Mouse (Mus musculus) heart, embryonic 14.5 days (tissue): ENCODE measurements around the gene Tex12. TPM values are rescaled to one million over a fixed set of nuclear protein-coding genes. Genes with fewer than 3 reads are reported as not detected.

ENCODE experiments used
- ATAC-seq: fragments of 200-750 bp; cut with Nextera tagmentation; 2 replicates; pipeline ENCODE4 v1.8.0; 2017; ENCODE audit warnings: low read depth, moderate TSS enrichment; ENCODE audit not compliant: insufficient number of reproducible peaks, insufficient read depth, low FRiP score
- H3K27ac ChIP-seq, 2 experiments: fragments of 200-500 bp in 1 of 2; fragments of 300-500 bp in 1 of 2; sonication (generic) in 1 of 2; replicated peaks in 1 of 2; 2 replicates each; pipeline ENCODE4 v1.5.1; 2012 to 2014; ENCODE audit warnings: low read depth in 2 of 2, low read length in 2 of 2, control low read depth in 1 of 2, mild to moderate bottlenecking in 1 of 2, mixed read lengths in 1 of 2; ENCODE audit not compliant: control insufficient read depth in 1 of 2, insufficient read depth in 1 of 2
- H3K27me3 ChIP-seq: fragments of 300-500 bp; sonication (generic); 2 replicates; pipeline ENCODE4 v1.6.1; 2014; ENCODE audit warnings: mild to moderate bottlenecking, low read length, control low read depth; ENCODE audit not compliant: control insufficient read depth, insufficient read depth
- H3K36me3 ChIP-seq: fragments of 300-500 bp; sonication (generic); 2 replicates; pipeline ENCODE4 v1.6.1; 2014; ENCODE audit warnings: mild to moderate bottlenecking, control low read depth, low read length, mixed read lengths; ENCODE audit not compliant: control insufficient read depth, insufficient read depth
- H3K4me1 ChIP-seq, 2 experiments: fragments of 200-500 bp in 1 of 2; fragments of 300-500 bp in 1 of 2; sonication (generic) in 1 of 2; 2 replicates each; pipeline ENCODE4 v1.6.1; 2012 to 2014; ENCODE audit warnings: low read length in 2 of 2, control low read depth in 1 of 2, mixed read lengths in 1 of 2; ENCODE audit not compliant: control insufficient read depth in 2 of 2, insufficient read depth in 2 of 2
- H3K4me2 ChIP-seq: fragments of 300-500 bp; sonication (generic); 2 replicates; pipeline ENCODE4 v1.6.1; 2014; ENCODE audit warnings: mild to moderate bottlenecking, low read length
- H3K4me3 ChIP-seq, 2 experiments: fragments of 200-500 bp in 1 of 2; fragments of 300-500 bp in 1 of 2; sonication (generic) in 1 of 2; 2 replicates each; pipeline ENCODE4 v1.5.1; 2012 to 2014; ENCODE audit warnings: low read length in 2 of 2, mild to moderate bottlenecking in 2 of 2, control low read depth in 1 of 2, low read depth in 1 of 2, moderate library complexity in 1 of 2; ENCODE audit not compliant: control insufficient read depth in 1 of 2, insufficient read depth in 1 of 2
- H3K9ac ChIP-seq: fragments of 300-500 bp; sonication (generic); 2 replicates; pipeline ENCODE4 v1.6.1; 2014; ENCODE audit warnings: mild to moderate bottlenecking, low read length
- H3K9me3 ChIP-seq: fragments of 300-500 bp; sonication (generic); 2 replicates; pipeline ENCODE4 v1.6.1; 2016; ENCODE audit warnings: low read length, control low read depth; ENCODE audit not compliant: control insufficient read depth
- WGBS: fragments of 180-500 bp; shearing (Covaris S2); extraction: QIAGEN DNeasy Blood & Tissue Kit; methylation state at CpG from one replicate; pipeline ENCODE4 v1.1.7; 2014; 5-methylcytosine and 5-hydroxymethylcytosine counted together
- polyA plus RNA-seq: library from polyadenylated mRNA; unstranded; fragments of >200 nt; fragmentation: Nextera tagmentation; extraction: Ambion mirVana; gene quantifications from 2 replicates; pipeline ENCODE4 v1.2.1, GENCODE M21; 2014

Tex12 gene
- polyA plus RNA-seq, 1 experiment from 2014 or later, result not detected

DNA sequence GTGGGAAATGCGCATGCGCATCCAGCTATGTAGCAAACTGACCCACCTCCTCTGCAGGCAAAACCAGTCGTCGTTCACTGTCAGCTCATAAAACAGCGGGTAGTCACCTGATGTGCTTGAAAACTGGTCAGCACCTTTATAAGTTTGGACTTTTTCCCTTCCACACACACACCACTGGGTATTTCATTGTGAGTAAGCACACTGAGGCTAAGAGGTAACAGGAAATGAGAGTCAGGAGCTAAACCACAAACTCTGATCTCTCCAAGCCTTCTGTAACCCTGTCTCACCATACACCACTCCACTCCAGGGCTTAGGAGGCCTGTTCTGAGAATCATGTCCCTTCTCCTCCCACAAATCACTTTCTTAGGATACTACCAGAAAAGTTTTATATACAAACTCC, 35.5 kb downstream of the Tex12 start:
- H3K9me3 ChIP-seq, result no peaks in the 10 kb centered on the region
- H3K36me3 ChIP-seq, result peaks cover 25% of the 10 kb centered on the region
- no peaks in the 10 kb centered on the region for H3K27me3 ChIP-seq
- ATAC-seq, result no peak
- H3K27ac ChIP-seq, result no peak overlapping the region
- no peak overlapping the region for H3K4me2 ChIP-seq
- no peak overlapping the region for H3K9ac ChIP-seq
- 87% methylated on average over 5 of the region's 5 CpGs for WGBS
- peaks cover 2 to 6% of the 10 kb centered on the region in 2 experiments; a peak in 2 of 4 replicates for H3K4me1 ChIP-seq
- H3K4me3 ChIP-seq, result no peak overlapping the region

GRCm38 (mm10) chr9:50524936-50525335, 36.2 kb downstream of the Tex12 start:
- WGBS, result 91% methylated on average over 5 of the region's 5 CpGs
- ATAC-seq, result no peak

GRCm38 (mm10) chr9:50522574-50522973, 38.6 kb downstream of the Tex12 start:
- no peaks in the 10 kb centered on the region for H3K27me3 ChIP-seq

More at GRCm38 (mm10) chr9:50524936-50525335, 36.2 kb downstream of the Tex12 start:
- Histone ChIP-seq H3K4me1 (peaks cover 2 to 6% of the 10 kb centered on the region in 2 experiments; a peak in 2 of 4 replicates), H3K36me3 (peaks cover 26% of the 10 kb centered on the region), H3K4me3 (no peak overlapping the region), H3K4me2 (no peak overlapping the region), H3K9me3 (no peaks in the 10 kb centered on the region), H3K9ac (no peak overlapping the region), H3K27me3 (no peaks in the 10 kb centered on the region), H3K27ac (no peak overlapping the region)

DNA sequence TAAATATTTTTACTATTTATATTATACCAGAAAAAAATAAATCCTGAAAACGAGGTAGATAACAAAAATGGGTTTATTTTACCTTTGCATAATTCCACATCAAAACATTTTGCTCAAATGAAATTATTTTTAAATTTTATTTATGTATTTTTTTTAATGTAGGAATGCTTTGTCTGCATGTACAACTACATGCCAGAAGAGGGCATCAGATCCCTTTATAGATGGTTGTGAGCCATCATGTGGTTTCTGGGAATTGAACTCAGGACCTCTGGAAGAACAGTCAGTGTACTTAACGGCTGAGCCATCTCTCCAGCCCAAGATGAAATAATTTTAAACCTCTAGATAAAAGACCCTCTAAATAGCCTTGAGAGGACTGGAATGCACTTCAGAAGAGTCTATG, 39.6 kb downstream of the Tex12 start:
- Histone ChIP-seq H3K36me3 (peaks cover 26% of the 10 kb centered on the region), H3K9ac (no peak overlapping the region), H3K27ac (no peak overlapping the region), H3K27me3 (no peaks in the 10 kb centered on the region), H3K4me1 (no peaks in the 10 kb centered on the region), H3K4me3 (no peak overlapping the region), H3K4me2 (no peak overlapping the region), H3K9me3 (no peaks in the 10 kb centered on the region)
- 36% methylated on average over 2 of the region's 2 CpGs for WGBS
- no peak for ATAC-seq

More at GRCm38 (mm10) chr9:50522574-50522973, 38.6 kb downstream of the Tex12 start:
- Histone ChIP-seq H3K4me1 (peaks cover 1 to 2% of the 10 kb centered on the region in 2 experiments; a peak in 1 of 4 replicates), H3K27ac (no peak overlapping the region), H3K4me3 (no peak overlapping the region), H3K36me3 (peaks cover 26% of the 10 kb centered on the region), H3K9me3 (no peaks in the 10 kb centered on the region), H3K4me2 (no peak overlapping the region), H3K9ac (no peak overlapping the region)
- WGBS, result 80% methylated on average over 5 of the region's 5 CpGs
- ATAC-seq, result no peak

GRCm38 (mm10) chr9:50520748-50521147, 40.4 kb downstream of the Tex12 start:
- 66% methylated on average over 6 of the region's 6 CpGs for WGBS
- Histone ChIP-seq H3K27me3 (no peaks in the 10 kb centered on the region), H3K4me2 (no peak overlapping the region), H3K27ac (no peak overlapping the region), H3K4me1 (no peaks in the 10 kb centered on the region), H3K4me3 (no peak overlapping the region), H3K36me3 (peaks cover 26% of the 10 kb centered on the region), H3K9ac (no peak overlapping the region), H3K9me3 (no peaks in the 10 kb centered on the region)
- no peak for ATAC-seq

- Histone ChIP-seq H3K36me3 (peaks cover 14% of the 10 kb centered on the region; the same call in 1 of the 2 replicates), H3K4me3 (no peak overlapping the region), H3K9ac (no peak overlapping the region), H3K4me2 (no peak overlapping the region), H3K9me3 (no peaks in the 10 kb centered on the region), H3K4me1 (no peaks in the 10 kb centered on the region), H3K27ac (no peak overlapping the region), H3K27me3 (no peaks in the 10 kb centered on the region)
- no peak for ATAC-seq
- 11% methylated on average over 2 of the region's 2 CpGs for WGBS
These were observed 42.3 kb downstream of the Tex12 start for GRCm38 (mm10) chr9:50518781-50519180.

DNA sequence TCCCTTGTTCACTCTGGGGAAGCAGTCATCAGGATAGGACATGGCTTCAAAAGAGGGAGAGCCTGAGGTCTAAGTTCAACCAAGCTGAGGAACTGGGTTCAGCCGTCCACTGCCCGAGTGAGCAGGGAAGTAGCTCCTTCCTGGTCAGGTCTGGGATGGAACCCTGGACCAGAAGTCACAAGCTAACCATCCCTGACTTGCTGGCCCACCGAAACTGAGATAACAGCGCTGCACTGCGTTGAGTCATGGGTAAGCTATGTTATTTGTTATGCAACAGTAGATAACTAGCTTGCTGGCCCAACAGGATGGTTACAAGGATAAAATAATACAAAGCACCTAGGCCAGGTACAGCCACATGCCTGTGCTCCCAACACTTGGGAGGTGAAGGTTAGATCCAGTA, 45.7 kb downstream of the Tex12 start:
- no peak for ATAC-seq
- no peaks in the 10 kb centered on the region for H3K27me3 ChIP-seq
- H3K9me3 ChIP-seq, result no peaks in the 10 kb centered on the region
- H3K9ac ChIP-seq, result no peak overlapping the region
- H3K4me2 ChIP-seq, result no peak overlapping the region
- WGBS, result 56% methylated on average over 5 of the region's 5 CpGs
- no peaks in the 10 kb centered on the region for H3K36me3 ChIP-seq
- no peak overlapping the region for H3K27ac ChIP-seq
- H3K4me3 ChIP-seq, result no peak overlapping the region
- no peaks in the 10 kb centered on the region for H3K4me1 ChIP-seq

DNA sequence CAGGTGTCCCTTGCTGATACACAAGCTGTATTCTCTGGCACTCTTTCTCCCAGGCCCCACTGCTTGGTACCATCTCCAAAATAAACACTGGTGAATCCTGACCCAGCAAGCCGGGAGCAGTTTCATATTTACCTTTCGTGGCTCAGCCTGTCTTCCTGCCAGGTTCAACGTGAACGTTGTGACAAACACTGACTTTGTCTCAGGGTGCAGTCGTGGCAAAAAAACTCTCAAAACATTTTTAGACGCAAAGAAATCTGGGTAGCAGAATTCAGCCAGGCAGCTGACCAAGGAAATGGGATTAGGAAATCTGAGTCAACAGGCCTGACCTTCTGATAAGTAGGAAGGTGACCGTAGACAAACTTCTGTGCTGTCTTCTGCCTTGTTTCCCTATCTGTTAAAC, 53.6 kb downstream of the Tex12 start:
- H3K4me2 ChIP-seq, result no peak overlapping the region
- no peaks in the 10 kb centered on the region for H3K27me3 ChIP-seq
- H3K9ac ChIP-seq, result no peak overlapping the region
- H3K4me1 ChIP-seq, result peaks cover 0 to 2% of the 10 kb centered on the region in 2 experiments; a peak in 1 of 4 replicates
- WGBS, result 44% methylated on average over 7 of the region's 7 CpGs
- ATAC-seq, result no peak
- no peaks in the 10 kb centered on the region for H3K36me3 ChIP-seq
- H3K9me3 ChIP-seq, result no peaks in the 10 kb centered on the region
- no peak overlapping the region for H3K4me3 ChIP-seq
- no peak overlapping the region for H3K27ac ChIP-seq
